Mouse (Mus musculus) megakaryocyte, embryonic 14.5 days (primary cell): ENCODE results near the gene Vrk3. TPM values are rescaled to one million over a fixed set of nuclear protein-coding genes. Genes with fewer than 3 reads are reported as not detected.

ENCODE experiments used
- H3K27me3 ChIP-seq: replicated peaks from 2 replicates; pipeline ENCODE3; 2012; ENCODE audit warnings: inconsistent platforms
- H3K36me3 ChIP-seq: replicated peaks from 2 replicates; pipeline ENCODE3; 2012; ENCODE audit warnings: low read length, inconsistent platforms, mixed read lengths
- H3K4me1 ChIP-seq: 2 replicates; pipeline ENCODE4 v1.6.1; 2012; ENCODE audit warnings: inconsistent platforms
- H3K4me3 ChIP-seq: replicated peaks from 2 replicates; pipeline ENCODE3; 2012; ENCODE audit warnings: moderate library complexity, mild to moderate bottlenecking, inconsistent platforms
- H3K9me3 ChIP-seq: 2 replicates; pipeline ENCODE4 v1.6.1; 2012; ENCODE audit warnings: inconsistent platforms
- FLI1 ChIP-seq: IDR thresholded peaks from 2 replicates; pipeline ENCODE4 v1.6.1; 2012; ENCODE audit warnings: low read length, inconsistent platforms, mixed read lengths
- GATA1 ChIP-seq: IDR thresholded peaks from 3 replicates; pipeline ENCODE4 v1.6.1; 2012; ENCODE audit warnings: mixed read lengths, low read length, inconsistent platforms, borderline replicate concordance
- polyA plus RNA-seq: library from polyadenylated mRNA; stranded (reverse); fragments of >175 nt; gene quantifications from 2 replicates; pipeline ENCODE4 v1.2.3, GENCODE M21; 2012; ENCODE audit warnings: low replicate concordance; ENCODE audit not compliant: insufficient read depth

Vrk3 gene
- polyA plus RNA-seq, 1 experiment: 63.8 TPM

DNA sequence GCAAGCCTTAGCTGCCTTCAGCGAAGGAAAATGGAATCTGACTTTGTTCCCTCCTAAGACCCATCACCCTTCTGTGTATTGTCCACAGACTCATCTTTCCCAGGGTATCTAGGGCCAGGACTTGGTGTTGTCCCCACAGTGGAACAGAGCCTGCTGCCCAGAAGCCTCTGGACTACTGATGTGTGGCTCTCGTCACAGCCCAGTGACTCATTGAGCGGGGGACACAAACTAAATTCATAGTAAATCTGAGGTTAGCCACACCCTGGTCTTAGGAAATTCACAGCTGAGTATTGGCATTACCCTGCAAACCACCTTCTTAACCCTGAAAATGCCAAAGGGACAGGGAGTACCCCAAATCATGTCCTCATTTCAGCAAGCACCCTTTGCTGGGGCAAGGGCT is 78.6 kb downstream of the Vrk3 start:
- Histone ChIP-seq H3K27me3 (no peaks in the 10 kb centered on the region), H3K4me1 (peaks cover 95% of the 10 kb centered on the region), H3K4me3 (no peak overlapping the region), H3K9me3 (no peaks in the 10 kb centered on the region), H3K36me3 (peaks cover 89% of the 10 kb centered on the region)
- TF ChIP-seq FLI1 (no peak), GATA1 (no peak)

Other genes with a start within 250 kb of the Vrk3 start
- gene Mybpc2, start 223.8 kb upstream of the Vrk3 start, polyA plus RNA-seq: 0.09 TPM in 1 of 2 replicates, not detected in the other
- 0.64 and 1.2 TPM in 2 replicates for gene Spib, start 216.3 kb upstream of the Vrk3 start, polyA plus RNA-seq
- 61.8 and 199 TPM in 2 replicates for gene Pold1, start 199.6 kb upstream of the Vrk3 start, polyA plus RNA-seq
- 269 and 455 TPM in 2 replicates for gene Nr1h2, start 194.5 kb upstream of the Vrk3 start, polyA plus RNA-seq
- 2.4 and 14.1 TPM in 2 replicates for gene Napsa, start 176.0 kb upstream of the Vrk3 start, polyA plus RNA-seq
- 1.8 and 4.0 TPM in 2 replicates for gene Kcnc3, start 157.7 kb upstream of the Vrk3 start, polyA plus RNA-seq
- 0.02 TPM in 1 of 2 replicates, not detected in the other for gene Myh14, start 77.6 kb upstream of the Vrk3 start, polyA plus RNA-seq
- gene Izumo2, start 39.7 kb upstream of the Vrk3 start, polyA plus RNA-seq: not detected in 2 replicates
- 0.12 TPM in 1 of 2 replicates, not detected in the other for gene Zfp473, start 2.6 kb downstream of the Vrk3 start, polyA plus RNA-seq
- gene Nup62, start 67.7 kb downstream of the Vrk3 start, polyA plus RNA-seq: 59.4 and 135 TPM in 2 replicates
- 3.0 and 3.6 TPM in 2 replicates for gene Il4i1, start 68.0 kb downstream of the Vrk3 start, polyA plus RNA-seq
- 279 and 321 TPM in 2 replicates for gene Atf5, start 68.2 kb downstream of the Vrk3 start, polyA plus RNA-seq
- gene Akt1s1, start 100.6 kb downstream of the Vrk3 start, polyA plus RNA-seq: 372 and 2,506 TPM in 2 replicates
- 44.5 TPM in 2 replicates for gene Tbc1d17, start 100.7 kb downstream of the Vrk3 start, polyA plus RNA-seq
- gene Pnkp, start 108.7 kb downstream of the Vrk3 start, polyA plus RNA-seq: 30.0 and 36.4 TPM in 2 replicates
- gene Ptov1, start 121.4 kb downstream of the Vrk3 start, polyA plus RNA-seq: 191 and 368 TPM in 2 replicates
- gene Med25, start 144.3 kb downstream of the Vrk3 start, polyA plus RNA-seq: 249 and 952 TPM in 2 replicates
- 69.9 and 126 TPM in 2 replicates for gene Fuz, start 147.7 kb downstream of the Vrk3 start, polyA plus RNA-seq
- gene Ap2a1, start 181.1 kb downstream of the Vrk3 start, polyA plus RNA-seq: 137 and 235 TPM in 2 replicates
- gene Tsks, start 194.8 kb downstream of the Vrk3 start, polyA plus RNA-seq: 0.62 TPM in 1 of 2 replicates, not detected in the other
- 0.82 TPM in 1 of 2 replicates, not detected in the other for gene Cpt1c, start 226.4 kb downstream of the Vrk3 start, polyA plus RNA-seq
- gene Prmt1, start 238.2 kb downstream of the Vrk3 start, polyA plus RNA-seq: 7.0 and 74.9 TPM in 2 replicates
- gene Irf3, start 249.2 kb downstream of the Vrk3 start, polyA plus RNA-seq: 44.2 and 87.0 TPM in 2 replicates